Mouse (Mus musculus): ENCODE measurements at regions not wholly inside any gene's neighbourhood (a gene's known extent, or its start where the extent isn't known, plus 50 kb on each side); places are given as distances from the start of the nearest gene placed in this dataset.
A peak's percentile ranks its signal among the peaks of the same experiment; 100 is the strongest.

DNA sequence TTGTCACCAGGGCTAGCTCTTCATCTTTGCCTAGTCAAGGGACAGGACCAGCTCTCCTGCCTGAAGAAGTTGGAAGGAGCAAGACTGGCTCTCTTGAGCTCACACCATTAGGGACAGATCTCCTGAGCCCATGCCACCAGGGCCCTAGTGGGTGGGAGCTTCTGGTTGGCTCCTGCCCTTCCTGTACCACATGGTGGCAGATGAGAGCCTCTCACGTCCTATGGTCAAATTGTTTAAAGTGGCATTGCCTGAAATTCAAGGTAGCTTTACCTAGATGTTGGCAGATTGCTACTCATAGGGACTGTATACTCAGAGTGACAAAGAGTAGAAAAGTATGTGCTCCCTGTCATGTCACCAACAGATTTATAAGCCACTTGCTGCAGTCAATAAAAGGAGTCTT is 134.6 kb upstream of the Rpl34 start:
- ATAC-seq (replicated peaks) = no peak
- 63% methylated on average over 1 of the region's 1 CpGs for WGBS

DNA sequence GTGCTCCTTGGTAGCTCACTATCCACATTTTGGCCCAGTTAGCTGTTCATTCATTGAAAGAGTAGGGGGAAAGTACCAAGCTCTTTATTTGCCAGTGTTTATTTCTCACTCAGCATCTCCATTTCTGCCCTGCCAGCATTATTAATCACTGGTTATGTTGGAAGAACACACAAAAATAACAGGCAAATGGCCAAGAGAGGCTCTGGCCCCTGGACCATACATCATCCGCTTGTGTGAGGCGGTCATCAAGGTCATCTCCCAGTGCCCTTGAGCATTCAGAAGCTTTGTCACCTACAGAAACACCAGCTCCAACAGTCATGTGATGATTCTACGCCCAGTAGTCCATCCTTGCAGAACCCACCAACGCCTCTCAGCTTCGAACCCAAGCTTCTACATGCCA is 133.2 kb upstream of the Rpl34 start:
- Histone ChIP-seq H3K4me2 (no peak overlapping the region), H3K9ac (no peak overlapping the region), H3K9me3 (no peaks in the 10 kb centered on the region), H3K4me3 (no peak overlapping the region), H3K27ac (no peak overlapping the region), H3K27me3 (replicated peaks) (no peaks in the 10 kb centered on the region), H3K36me3 (replicated peaks) (no peaks in the 10 kb centered on the region), H3K4me1 (no peaks in the 10 kb centered on the region)
- 95% methylated on average over 5 of the region's 5 CpGs for WGBS
- ATAC-seq (replicated peaks) = no peak

More for the DNA sequence above, 134.6 kb upstream of the Rpl34 start:
- H3K27ac ChIP-seq = no peak overlapping the region
- H3K9me3 ChIP-seq = no peaks in the 10 kb centered on the region
- no peak overlapping the region for H3K4me3 ChIP-seq
- H3K27me3 ChIP-seq (replicated peaks) = no peaks in the 10 kb centered on the region
- H3K4me1 ChIP-seq = no peaks in the 10 kb centered on the region
- H3K9ac ChIP-seq = no peak overlapping the region
- no peak overlapping the region for H3K4me2 ChIP-seq
- no peaks in the 10 kb centered on the region for H3K36me3 ChIP-seq (replicated peaks)

- no peaks in the 10 kb centered on the region for H3K4me1 ChIP-seq
- no peak overlapping the region for H3K4me2 ChIP-seq
- WGBS = 91% methylated on average over 5 of the region's 5 CpGs
- H3K9ac ChIP-seq = no peak overlapping the region
- no peaks in the 10 kb centered on the region for H3K36me3 ChIP-seq (replicated peaks)
- no peak overlapping the region for H3K4me3 ChIP-seq
- no peaks in the 10 kb centered on the region for H3K9me3 ChIP-seq
- no peaks in the 10 kb centered on the region for H3K27me3 ChIP-seq (replicated peaks)
- ATAC-seq (replicated peaks) = no peak
- no peak overlapping the region for H3K27ac ChIP-seq
Observed at GRCm38 (mm10) chr3:130860315-130860714, 130.1 kb upstream of the Rpl34 start.

DNA sequence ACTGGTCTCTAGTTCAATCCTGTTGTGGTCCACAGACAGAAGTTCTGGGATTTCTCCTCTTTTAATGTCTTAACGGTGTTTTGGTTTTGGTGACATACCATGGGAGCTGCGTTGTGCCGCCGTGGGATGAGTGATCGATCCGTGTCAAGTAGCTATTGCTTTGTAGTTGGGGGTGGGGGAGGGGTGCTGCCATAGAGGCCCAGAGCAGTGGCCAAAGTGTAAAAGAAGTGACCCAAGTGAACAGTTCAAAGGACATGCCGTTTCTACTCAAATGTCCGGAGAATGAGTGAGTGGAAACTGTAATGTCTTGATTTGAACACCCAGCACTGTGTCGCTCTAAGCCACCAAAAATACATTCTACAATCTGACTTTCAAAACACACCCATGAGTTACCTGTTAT is 123.7 kb upstream of the Rpl34 start:
- H3K4me3 ChIP-seq = no peak overlapping the region
- H3K27ac ChIP-seq = no peak overlapping the region
- H3K4me1 ChIP-seq = no peaks in the 10 kb centered on the region
- no peaks in the 10 kb centered on the region for H3K36me3 ChIP-seq (replicated peaks)
- no peak overlapping the region for H3K4me2 ChIP-seq
- no peaks in the 10 kb centered on the region for H3K27me3 ChIP-seq (replicated peaks)
- H3K9me3 ChIP-seq = no peaks in the 10 kb centered on the region
- no peak for ATAC-seq (replicated peaks)
- no peak overlapping the region for H3K9ac ChIP-seq
- WGBS = 92% methylated on average over 9 of the region's 9 CpGs

DNA sequence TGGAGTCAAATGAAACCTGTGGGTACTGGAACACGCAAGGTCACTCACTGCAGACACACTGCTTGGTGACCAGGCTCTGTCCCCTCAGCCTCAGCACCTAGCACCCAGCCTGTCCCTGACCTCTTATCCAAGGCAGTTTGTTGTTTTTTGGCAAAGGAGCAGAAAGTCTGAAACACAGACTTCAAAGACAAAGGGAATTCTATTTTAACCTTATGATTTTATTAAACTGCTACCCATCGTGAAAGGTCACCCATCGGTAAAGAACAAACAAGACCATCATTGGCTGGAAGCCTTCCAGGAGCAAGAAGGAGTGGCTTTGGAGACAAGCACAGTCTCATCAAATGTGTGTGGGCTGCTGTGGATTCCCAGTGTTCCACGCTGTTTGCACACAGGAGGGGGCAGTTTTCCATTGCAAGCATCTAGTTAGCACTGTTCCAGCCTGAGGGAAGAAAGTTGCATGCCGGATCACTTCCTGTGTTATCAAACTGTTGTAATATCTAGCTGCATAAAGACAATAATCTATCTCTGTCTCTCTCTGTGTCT is 120.6 kb upstream of the Rpl34 start:
- no peaks in the 10 kb centered on the region for H3K27me3 ChIP-seq (replicated peaks)
- H3K36me3 ChIP-seq (replicated peaks) = no peaks in the 10 kb centered on the region
- no peak overlapping the region for H3K9ac ChIP-seq
- no peak overlapping the region for H3K27ac ChIP-seq
- no peak overlapping the region for H3K4me2 ChIP-seq
- no peak overlapping the region for H3K4me3 ChIP-seq
- H3K9me3 ChIP-seq = no peaks in the 10 kb centered on the region
- ATAC-seq (replicated peaks) = no peak
- WGBS = 65% methylated on average over 5 of the region's 5 CpGs
- no peaks in the 10 kb centered on the region for H3K4me1 ChIP-seq

DNA sequence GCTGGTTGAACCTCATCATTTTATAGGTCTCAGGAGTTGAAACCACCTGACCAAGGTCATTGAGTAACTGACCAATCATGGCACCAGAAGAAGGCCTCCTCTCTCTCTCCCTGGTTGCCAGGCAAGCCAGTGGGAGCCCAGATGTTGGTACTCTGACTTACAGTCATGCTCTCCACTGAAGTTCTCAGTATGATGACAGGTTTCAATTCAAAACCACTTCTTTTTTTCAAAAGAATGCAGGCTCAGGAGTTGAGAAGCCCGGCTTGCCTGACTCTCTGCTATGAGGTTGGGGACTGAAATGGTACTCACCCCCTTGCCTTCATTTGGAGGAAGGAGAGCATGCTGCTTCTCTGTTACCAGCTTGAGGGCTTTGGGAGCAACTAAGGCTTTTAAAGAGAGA is 111.6 kb upstream of the Rpl34 start:
- H3K9me3 ChIP-seq = no peaks in the 10 kb centered on the region
- no peak overlapping the region for H3K9ac ChIP-seq
- no peak overlapping the region for H3K4me3 ChIP-seq
- no peaks in the 10 kb centered on the region for H3K36me3 ChIP-seq (replicated peaks)
- no peak for ATAC-seq (replicated peaks)
- H3K4me2 ChIP-seq = no peak overlapping the region
- 0 out of 2 replicates have a peak, but pooled peaks cover 3% of the 10 kb centered on the region for H3K4me1 ChIP-seq
- no peaks in the 10 kb centered on the region for H3K27me3 ChIP-seq (replicated peaks)
- WGBS = 84% methylated on average over 1 of the region's 1 CpGs
- H3K27ac ChIP-seq = no peak overlapping the region

DNA sequence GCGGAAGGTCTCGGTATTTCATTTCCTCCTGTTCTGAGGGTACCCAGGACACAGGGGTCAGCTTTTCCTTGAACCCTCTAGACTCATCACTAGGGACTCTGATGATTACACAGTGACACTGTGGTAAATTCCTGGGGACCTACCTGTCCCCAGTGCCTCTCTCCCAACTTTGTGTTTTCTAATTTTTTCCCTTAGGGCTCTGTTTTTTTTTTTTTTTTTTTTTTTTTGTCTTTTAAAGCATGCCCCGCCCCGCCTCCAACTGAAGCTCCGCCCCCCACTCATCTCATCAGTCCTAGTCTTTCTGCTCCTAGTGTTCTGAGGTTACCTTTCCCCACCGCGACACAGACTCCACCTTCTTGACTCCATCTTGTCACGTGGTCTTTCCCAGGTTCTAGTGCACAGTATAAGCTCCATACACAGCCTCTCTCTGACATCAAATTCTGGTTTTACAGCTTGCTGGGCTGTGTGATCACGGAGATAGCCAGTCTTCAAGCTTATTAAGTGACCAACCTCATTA is 109.8 kb upstream of the Rpl34 start:
- 0 out of 2 replicates have a peak, but pooled peaks cover 3% of the 10 kb centered on the region for H3K4me1 ChIP-seq
- no peak overlapping the region for H3K4me3 ChIP-seq
- H3K36me3 ChIP-seq (replicated peaks) = no peaks in the 10 kb centered on the region
- no peaks in the 10 kb centered on the region for H3K9me3 ChIP-seq
- no peak for ATAC-seq (replicated peaks)
- H3K4me2 ChIP-seq = no peak overlapping the region
- H3K27ac ChIP-seq = no peak overlapping the region
- no peak overlapping the region for H3K9ac ChIP-seq
- H3K27me3 ChIP-seq (replicated peaks) = no peaks in the 10 kb centered on the region
- WGBS = 75% methylated on average over 9 of the region's 9 CpGs

GRCm38 (mm10) chr3:130838626-130839422 is 108.6 kb upstream of the Rpl34 start:
- Histone ChIP-seq H3K4me1 (0 out of 2 replicates have a peak, but pooled peaks cover 3% of the 10 kb centered on the region), H3K4me2 (no peak overlapping the region), H3K9ac (no peak overlapping the region), H3K27me3 (replicated peaks) (no peaks in the 10 kb centered on the region), H3K36me3 (replicated peaks) (no peaks in the 10 kb centered on the region), H3K9me3 (no peaks in the 10 kb centered on the region), H3K27ac (peak overlapping the region; percentile 62), H3K4me3 (no peak overlapping the region)
- ATAC-seq (replicated peaks) = peak; percentile 62
- WGBS = 63% methylated on average over 19 of the region's 19 CpGs

GRCm38 (mm10) chr3:130833722-130834121 is 103.5 kb upstream of the Rpl34 start:
- WGBS = 54% methylated on average over 5 of the region's 5 CpGs

DNA sequence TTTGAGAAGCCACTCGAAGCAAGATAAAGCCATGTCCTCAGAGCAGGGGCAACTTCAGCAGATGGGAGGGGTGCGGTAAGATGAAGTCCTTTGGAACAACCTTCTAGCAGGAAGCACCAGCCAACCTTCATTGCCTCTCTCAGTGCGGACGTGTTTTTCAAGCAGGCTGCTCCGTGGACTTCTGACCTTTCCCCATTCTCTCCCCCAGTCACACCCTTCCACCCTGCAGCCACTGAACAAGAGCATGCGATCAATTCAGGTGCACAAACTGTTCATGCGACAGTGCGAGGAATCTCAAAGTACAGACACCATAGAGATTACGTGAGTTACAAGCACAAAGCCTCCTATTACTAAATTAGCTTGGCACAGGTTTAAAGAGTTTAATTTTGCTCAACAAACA is 102.9 kb upstream of the Rpl34 start:
- Histone ChIP-seq H3K9ac (no peak overlapping the region), H3K4me3 (no peak overlapping the region), H3K4me1 (no peaks in the 10 kb centered on the region; the same call in 1 of the 2 replicates), H3K36me3 (replicated peaks) (no peaks in the 10 kb centered on the region), H3K9me3 (no peaks in the 10 kb centered on the region), H3K4me2 (no peak overlapping the region), H3K27ac (no peak overlapping the region), H3K27me3 (replicated peaks) (no peaks in the 10 kb centered on the region)
- WGBS = 55% methylated on average over 9 of the region's 9 CpGs
- ATAC-seq (replicated peaks) = no peak

More at GRCm38 (mm10) chr3:130833722-130834121, 103.5 kb upstream of the Rpl34 start:
- no peak overlapping the region for H3K4me2 ChIP-seq
- H3K4me3 ChIP-seq = no peak overlapping the region
- H3K36me3 ChIP-seq (replicated peaks) = no peaks in the 10 kb centered on the region
- no peak overlapping the region for H3K9ac ChIP-seq
- no peaks in the 10 kb centered on the region for H3K9me3 ChIP-seq
- H3K27ac ChIP-seq = no peak overlapping the region
- H3K27me3 ChIP-seq (replicated peaks) = no peaks in the 10 kb centered on the region
- H3K4me1 ChIP-seq = no peaks in the 10 kb centered on the region; the same call in 1 of the 2 replicates
- no peak for ATAC-seq (replicated peaks)

GRCm38 (mm10) chr3:130831788-130832187 is 101.6 kb upstream of the Rpl34 start:
- Histone ChIP-seq H3K4me2 (no peak overlapping the region), H3K36me3 (replicated peaks) (no peaks in the 10 kb centered on the region), H3K9me3 (no peaks in the 10 kb centered on the region), H3K4me1 (no peaks in the 10 kb centered on the region; the same call in 1 of the 2 replicates), H3K9ac (no peak overlapping the region), H3K27ac (no peak overlapping the region), H3K27me3 (replicated peaks) (no peaks in the 10 kb centered on the region), H3K4me3 (no peak overlapping the region)
- 69% methylated on average over 6 of the region's 6 CpGs for WGBS
- no peak for ATAC-seq (replicated peaks)

DNA sequence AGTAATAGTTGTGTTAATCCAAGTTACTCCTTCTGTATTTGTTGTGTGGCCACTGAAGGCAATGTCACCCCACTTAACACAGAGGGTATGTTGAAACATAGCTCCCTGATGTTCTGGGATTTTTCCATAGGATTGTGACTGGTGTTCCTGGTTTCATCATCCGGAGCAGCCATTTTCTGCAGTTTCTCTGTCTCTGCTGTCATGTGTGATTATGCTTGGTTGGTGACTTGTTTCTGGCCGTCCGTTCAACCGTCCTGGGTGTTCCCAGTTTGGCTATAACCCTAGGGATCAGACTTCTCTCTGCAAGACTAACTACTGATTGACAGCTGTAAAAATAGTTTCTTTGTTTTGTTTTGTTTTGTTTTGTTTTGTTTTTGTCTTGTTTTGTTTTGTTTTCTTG is 98.1 kb upstream of the Rpl34 start:
- Histone ChIP-seq H3K4me1 (no peaks in the 10 kb centered on the region; the same call in 1 of the 2 replicates), H3K9ac (no peak overlapping the region), H3K9me3 (no peaks in the 10 kb centered on the region), H3K36me3 (replicated peaks) (no peaks in the 10 kb centered on the region), H3K27ac (no peak overlapping the region), H3K27me3 (replicated peaks) (no peaks in the 10 kb centered on the region), H3K4me2 (no peak overlapping the region), H3K4me3 (no peak overlapping the region)
- whole genome bisulfite sequencing = 69% methylated on average over 4 of the region's 4 CpGs
- ATAC-seq (replicated peaks) = no peak

- Histone ChIP-seq H3K4me3 (no peak overlapping the region), H3K27ac (no peak overlapping the region), H3K27me3 (replicated peaks) (no peaks in the 10 kb centered on the region), H3K36me3 (replicated peaks) (no peaks in the 10 kb centered on the region), H3K4me2 (no peak overlapping the region), H3K9ac (no peak overlapping the region), H3K9me3 (no peaks in the 10 kb centered on the region), H3K4me1 (no peaks in the 10 kb centered on the region; the same call in 1 of the 2 replicates)
- ATAC-seq (replicated peaks) = no peak
- 73% methylated on average over 4 of the region's 4 CpGs for WGBS
Observed at GRCm38 (mm10) chr3:130827934-130828333, 97.7 kb upstream of the Rpl34 start.

All from midbrain, embryonic 15.5 days (tissue).